Mouse (Mus musculus) thymus, adult 2 months (tissue): ENCODE results near the gene Gm21312.

Experiments
- CTCF ChIP-seq: fragments of 200-500 bp; IDR thresholded peaks from 2 replicates; pipeline ENCODE4 v1.5.1; 2012; ENCODE audit warnings: mild to moderate bottlenecking, control low read depth, low read length, moderate library complexity, borderline replicate concordance; ENCODE audit not compliant: control insufficient read depth, poor library complexity, insufficient read depth; ENCODE audit errors: extremely low read depth
- POLR2A ChIP-seq: fragments of 200-500 bp; IDR thresholded peaks from 2 replicates; pipeline ENCODE4 v1.6.1; 2012; ENCODE audit warnings: mild to moderate bottlenecking, low read length, control low read depth, moderate library complexity; ENCODE audit not compliant: control insufficient read depth, poor library complexity, insufficient read depth; ENCODE audit errors: extremely low read depth

GRCm38 (mm10) chr10:104209655-104210054 is 32.8 kb downstream of the Gm21312 start:
- TF ChIP-seq CTCF = no peak
- no peak for TF ChIP-seq POLR2A
